Mouse (Mus musculus): ENCODE data around the gene Dnajc5.

Gene Dnajc5

DNA sequence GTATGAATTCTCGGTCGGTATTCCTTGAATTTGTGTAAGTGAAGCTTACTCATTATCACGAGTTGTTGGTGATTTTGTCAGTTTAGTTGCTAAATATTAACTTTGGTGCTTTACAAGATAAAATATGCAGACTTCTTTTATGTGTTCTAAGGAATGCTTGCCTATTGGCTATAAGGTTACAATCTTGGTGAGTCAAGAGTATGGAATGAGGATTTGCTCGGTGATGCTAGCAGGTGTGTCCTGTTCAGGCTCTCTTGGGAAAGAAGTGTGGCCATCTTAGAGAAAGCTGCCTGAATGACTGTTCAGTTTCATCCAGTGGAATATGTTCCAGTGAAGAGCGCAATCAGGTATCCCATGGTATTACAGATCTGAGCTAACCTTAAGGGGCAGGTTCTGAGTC lies 5.2 kb downstream of the Dnajc5 start:
- no peaks in the 10 kb centered on the region for H3K9me3 ChIP-seq (ENCODE audit: low read length)
- no peaks in the 10 kb centered on the region for H3K27me3 ChIP-seq (ENCODE audit: insufficient read depth, low read length)
- H3K4me3 ChIP-seq (replicated peaks; ENCODE audit: low read length), result no peak overlapping the region
- peaks cover 49% of the 10 kb centered on the region for H3K4me1 ChIP-seq (replicated peaks; ENCODE audit: low read depth, low read length)
- TF ChIP-seq CTCF (conservative IDR thresholded peaks at IDR 0.05; ENCODE audit: low read length) (no peak), NANOG (IDR thresholded peaks at IDR 0.05; ENCODE audit: borderline replicate concordance, low read length) (no peak), POU5F1 (IDR thresholded peaks at IDR 0.05; ENCODE audit: borderline replicate concordance, low read length) (no peak)
- peaks cover 44% of the 10 kb centered on the region for H3K36me3 ChIP-seq (ENCODE audit: insufficient read depth, low read length)

DNA sequence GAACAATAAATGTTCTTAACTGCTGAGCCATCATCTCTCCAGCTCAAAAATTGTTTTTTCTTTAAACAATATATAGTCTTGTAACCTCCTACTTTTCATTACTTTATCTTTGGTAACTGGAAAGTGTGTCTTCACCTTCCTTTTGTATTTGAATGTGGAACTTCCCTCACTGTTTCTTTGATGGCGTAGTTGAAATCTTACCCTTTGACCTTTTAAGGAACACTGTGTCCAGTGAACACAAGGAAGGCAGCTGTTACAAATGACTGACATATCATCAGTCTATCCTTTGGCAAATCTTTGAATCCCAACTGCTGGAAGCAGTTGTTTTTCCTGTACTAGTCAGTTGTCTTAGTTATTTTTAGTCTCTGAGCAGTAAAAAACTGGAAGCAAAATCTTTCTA lies 8.8 kb downstream of the Dnajc5 start:
- Histone ChIP-seq H3K9me3 (ENCODE audit: low read length) (no peaks in the 10 kb centered on the region), H3K36me3 (ENCODE audit: insufficient read depth, low read length) (peaks cover 54% of the 10 kb centered on the region), H3K27me3 (ENCODE audit: insufficient read depth, low read length) (no peaks in the 10 kb centered on the region), H3K4me1 (replicated peaks; ENCODE audit: low read depth, low read length) (peaks cover 49% of the 10 kb centered on the region), H3K4me3 (replicated peaks; ENCODE audit: low read length) (no peak overlapping the region)
- TF ChIP-seq POU5F1 (IDR thresholded peaks at IDR 0.05; ENCODE audit: borderline replicate concordance, low read length) (no peak), NANOG (IDR thresholded peaks at IDR 0.05; ENCODE audit: borderline replicate concordance, low read length) (no peak), CTCF (conservative IDR thresholded peaks at IDR 0.05; ENCODE audit: low read length) (no peak)

DNA sequence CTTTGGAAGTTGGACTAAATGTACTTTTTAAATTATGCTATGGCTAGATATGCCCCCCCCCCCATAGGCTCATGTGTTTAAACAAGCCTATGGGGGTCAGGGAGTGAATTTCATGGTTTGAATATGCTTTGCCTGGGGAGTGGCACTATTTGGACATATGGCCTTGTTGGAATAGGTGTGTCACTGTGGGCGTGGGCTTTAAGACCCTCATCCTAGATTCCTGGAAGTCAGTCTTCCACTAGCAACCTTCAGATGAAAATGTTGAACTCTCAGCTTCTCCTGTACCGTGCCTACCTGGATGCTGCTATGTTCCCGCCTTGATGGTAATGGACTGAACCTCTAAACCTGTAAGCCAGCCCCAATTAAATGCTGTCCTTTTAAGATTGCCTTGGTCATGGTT lies 12.3 kb downstream of the Dnajc5 start:
- Histone ChIP-seq H3K4me3 (replicated peaks; ENCODE audit: low read length) (no peak overlapping the region), H3K9me3 (ENCODE audit: low read length) (no peaks in the 10 kb centered on the region), H3K36me3 (ENCODE audit: insufficient read depth, low read length) (peaks cover 51% of the 10 kb centered on the region), H3K4me1 (replicated peaks; ENCODE audit: low read depth, low read length) (peaks cover 57% of the 10 kb centered on the region), H3K27me3 (ENCODE audit: insufficient read depth, low read length) (no peaks in the 10 kb centered on the region)
- no peak for TF ChIP-seq NANOG (IDR thresholded peaks at IDR 0.05; ENCODE audit: borderline replicate concordance, low read length)
- TF ChIP-seq CTCF (conservative IDR thresholded peaks at IDR 0.05; ENCODE audit: low read length), result no peak
- no peak for TF ChIP-seq POU5F1 (IDR thresholded peaks at IDR 0.05; ENCODE audit: borderline replicate concordance, low read length)

DNA sequence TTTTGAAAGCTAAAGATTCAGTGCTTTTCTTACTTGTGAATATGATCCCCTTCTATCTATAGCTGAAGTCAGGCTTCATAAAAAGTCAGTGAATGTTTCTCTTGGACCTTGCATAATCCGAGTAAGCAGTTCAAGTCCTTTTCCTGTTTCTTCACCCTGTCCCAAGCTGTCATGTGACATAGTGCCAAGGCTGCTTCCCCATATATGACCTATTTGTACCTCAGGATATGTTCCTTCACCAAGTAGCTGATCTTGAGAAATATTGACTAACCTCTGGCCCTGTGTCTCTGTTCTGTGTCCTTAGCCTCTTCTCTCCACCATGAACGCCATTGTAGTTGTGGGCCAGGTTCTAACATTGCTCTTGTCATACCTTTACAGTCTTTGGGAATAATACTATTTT lies 16.1 kb downstream of the Dnajc5 start:
- H3K4me3 ChIP-seq (replicated peaks; ENCODE audit: low read length), result no peak overlapping the region
- peaks cover 49% of the 10 kb centered on the region for H3K36me3 ChIP-seq (ENCODE audit: insufficient read depth, low read length)
- no peaks in the 10 kb centered on the region for H3K27me3 ChIP-seq (ENCODE audit: insufficient read depth, low read length)
- H3K9me3 ChIP-seq (ENCODE audit: low read length), result no peaks in the 10 kb centered on the region
- peaks cover 53% of the 10 kb centered on the region for H3K4me1 ChIP-seq (replicated peaks; ENCODE audit: low read depth, low read length)
- no peak for TF ChIP-seq CTCF (conservative IDR thresholded peaks at IDR 0.05; ENCODE audit: low read length)
- TF ChIP-seq NANOG (IDR thresholded peaks at IDR 0.05; ENCODE audit: borderline replicate concordance, low read length), result no peak
- no peak for TF ChIP-seq POU5F1 (IDR thresholded peaks at IDR 0.05; ENCODE audit: borderline replicate concordance, low read length)

DNA sequence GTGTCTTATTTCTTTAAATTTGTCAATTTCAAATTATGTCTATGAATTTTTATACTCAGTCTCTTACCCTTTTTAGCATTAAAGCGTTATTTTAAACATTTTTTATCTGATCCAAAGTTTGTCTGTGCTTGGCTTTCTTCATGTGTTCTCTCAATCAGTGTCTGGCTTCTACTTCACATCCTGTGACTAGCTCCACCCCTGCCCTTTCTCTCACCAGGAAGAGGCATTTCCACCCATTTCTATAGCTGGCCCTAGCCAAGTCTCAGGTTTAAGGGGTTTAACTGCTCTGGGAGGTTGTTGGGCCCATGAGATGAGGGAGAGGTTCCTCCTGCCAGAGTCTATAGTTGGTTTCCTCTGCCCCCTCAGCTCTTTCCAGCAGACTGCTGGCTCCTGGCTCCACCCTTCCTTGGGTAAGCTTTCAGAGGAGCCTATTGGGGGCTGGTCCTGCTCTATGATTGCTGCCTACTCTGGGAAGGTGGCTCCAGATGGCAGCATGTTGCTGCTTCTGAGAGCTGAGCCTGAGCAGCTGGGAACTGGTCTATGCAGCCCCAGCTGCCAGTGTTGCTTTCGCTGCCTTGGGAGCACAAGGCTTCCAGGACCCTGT lies 17.3 kb downstream of the Dnajc5 start:
- Histone ChIP-seq H3K4me1 (replicated peaks; ENCODE audit: low read depth, low read length) (peaks cover 41% of the 10 kb centered on the region), H3K27me3 (ENCODE audit: insufficient read depth, low read length) (no peaks in the 10 kb centered on the region), H3K4me3 (replicated peaks; ENCODE audit: low read length) (peak overlapping the region; percentile 48; the same call in 1 of the 2 replicates), H3K36me3 (ENCODE audit: insufficient read depth, low read length) (peaks cover 51% of the 10 kb centered on the region), H3K9me3 (ENCODE audit: low read length) (no peaks in the 10 kb centered on the region)
- TF ChIP-seq POU5F1 (IDR thresholded peaks at IDR 0.05; ENCODE audit: borderline replicate concordance, low read length) (no peak), NANOG (IDR thresholded peaks at IDR 0.05; ENCODE audit: borderline replicate concordance, low read length) (no peak), CTCF (conservative IDR thresholded peaks at IDR 0.05; ENCODE audit: low read length) (no peak)

DNA sequence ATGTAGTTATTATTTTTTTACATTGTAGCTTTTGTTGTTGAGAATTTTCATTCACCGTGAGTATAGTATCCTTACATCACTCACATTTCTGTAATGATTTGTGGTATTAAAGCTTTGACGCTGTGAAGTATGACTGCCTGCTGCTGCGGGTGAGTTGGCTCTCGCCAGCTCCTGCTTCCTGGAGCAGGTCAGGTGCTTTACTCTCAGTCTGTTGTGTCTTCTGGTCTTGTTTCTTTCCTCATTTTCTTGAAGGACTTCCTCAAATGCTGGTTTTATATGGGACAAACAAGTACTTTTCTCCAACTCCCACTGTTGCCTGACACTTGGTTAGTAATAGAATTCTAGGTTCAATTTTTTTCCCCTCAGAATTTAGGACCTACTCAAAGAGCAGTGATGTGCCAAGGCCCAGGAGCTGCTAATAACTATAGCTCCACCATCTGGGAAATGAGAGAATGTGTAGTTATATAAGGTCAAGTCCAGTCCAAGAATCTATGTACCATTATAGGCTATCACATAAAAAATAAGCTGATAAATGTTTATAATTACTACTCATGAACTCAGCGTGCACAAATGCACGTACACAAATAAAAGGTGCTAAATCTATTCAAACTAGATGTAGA lies 21.6 kb downstream of the Dnajc5 start:
- Histone ChIP-seq H3K36me3 (ENCODE audit: insufficient read depth, low read length) (peaks cover 39% of the 10 kb centered on the region), H3K9me3 (ENCODE audit: low read length) (no peaks in the 10 kb centered on the region), H3K27me3 (ENCODE audit: insufficient read depth, low read length) (no peaks in the 10 kb centered on the region), H3K4me1 (replicated peaks; ENCODE audit: low read depth, low read length) (peaks cover 27% of the 10 kb centered on the region), H3K4me3 (replicated peaks; ENCODE audit: low read length) (no peak overlapping the region)
- TF ChIP-seq POU5F1 (IDR thresholded peaks at IDR 0.05; ENCODE audit: borderline replicate concordance, low read length), result no peak
- no peak for TF ChIP-seq NANOG (IDR thresholded peaks at IDR 0.05; ENCODE audit: borderline replicate concordance, low read length)
- TF ChIP-seq CTCF (conservative IDR thresholded peaks at IDR 0.05; ENCODE audit: low read length), result no peak

DNA sequence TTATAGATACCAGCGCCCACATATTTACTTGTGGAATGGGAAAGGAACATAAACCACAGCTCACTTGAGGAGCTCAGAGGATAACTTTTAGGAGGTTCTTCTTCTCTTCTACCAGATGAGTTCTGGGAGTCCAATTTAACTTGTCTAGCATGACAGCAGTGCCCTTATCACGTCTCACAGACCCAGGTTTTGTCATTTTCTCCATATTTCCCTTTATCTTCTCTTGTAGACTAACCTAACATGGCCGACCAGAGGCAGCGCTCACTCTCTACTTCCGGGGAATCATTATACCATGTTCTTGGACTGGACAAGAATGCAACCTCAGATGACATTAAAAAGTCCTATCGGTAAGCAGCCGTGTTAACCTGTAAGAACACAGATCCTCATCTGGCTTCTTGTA lies 25.9 kb downstream of the Dnajc5 start:
- no peak for TF ChIP-seq NANOG (IDR thresholded peaks at IDR 0.05; ENCODE audit: borderline replicate concordance, low read length)
- no peaks in the 10 kb centered on the region for H3K9me3 ChIP-seq (ENCODE audit: low read length)

DNA sequence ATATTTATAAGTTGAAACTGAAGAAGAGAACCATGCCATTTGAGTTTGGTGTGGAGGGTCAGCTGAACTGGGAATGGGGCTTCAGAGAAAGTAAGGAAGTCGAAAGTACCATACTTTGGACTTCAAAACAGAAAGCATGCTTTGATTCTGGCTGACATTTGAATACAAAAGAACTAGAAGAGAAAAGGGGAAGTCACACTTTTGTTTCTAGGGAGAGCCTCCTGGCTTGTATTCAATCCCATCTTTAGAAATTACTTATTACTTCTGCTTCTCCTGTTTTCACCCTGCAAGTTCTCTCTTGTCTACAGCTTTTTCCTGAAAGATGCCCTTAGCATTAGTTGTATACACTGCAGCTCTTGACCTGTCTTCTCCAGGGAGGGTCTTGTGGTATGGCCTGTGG lies 27.9 kb downstream of the Dnajc5 start:
- no peak overlapping the region for H3K4me3 ChIP-seq (replicated peaks; ENCODE audit: low read length)
- TF ChIP-seq CTCF (conservative IDR thresholded peaks at IDR 0.05; ENCODE audit: low read length), result no peak
- TF ChIP-seq POU5F1 (IDR thresholded peaks at IDR 0.05; ENCODE audit: borderline replicate concordance, low read length), result no peak
- no peak for TF ChIP-seq NANOG (IDR thresholded peaks at IDR 0.05; ENCODE audit: borderline replicate concordance, low read length)

More for the DNA sequence above, 25.9 kb downstream of the Dnajc5 start:
- H3K4me1 ChIP-seq (replicated peaks; ENCODE audit: low read depth, low read length), result no peaks in the 10 kb centered on the region
- no peak overlapping the region for H3K4me3 ChIP-seq (replicated peaks; ENCODE audit: low read length)
- H3K36me3 ChIP-seq (ENCODE audit: insufficient read depth, low read length), result peaks cover 73% of the 10 kb centered on the region
- no peaks in the 10 kb centered on the region for H3K27me3 ChIP-seq (ENCODE audit: insufficient read depth, low read length)

DNA sequence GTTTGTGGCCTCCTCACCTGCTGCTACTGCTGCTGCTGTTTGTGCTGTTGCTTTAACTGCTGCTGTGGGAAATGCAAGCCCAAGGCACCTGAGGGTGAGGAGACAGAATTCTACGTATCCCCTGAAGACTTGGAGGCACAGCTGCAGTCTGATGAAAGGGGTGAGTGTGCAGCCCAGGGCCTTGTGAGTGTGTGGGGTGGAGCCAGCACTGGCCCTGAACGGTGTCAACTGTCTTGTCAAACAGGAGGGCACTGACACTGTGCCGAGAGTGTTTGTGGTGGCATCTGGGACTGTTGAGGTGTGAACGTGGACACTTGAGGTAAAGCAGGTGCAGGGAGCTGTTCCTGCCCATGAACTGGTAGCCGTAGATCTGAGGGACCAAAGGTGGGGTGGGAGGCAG lies 28.4 kb downstream of the Dnajc5 start:
- no peak for TF ChIP-seq CTCF (conservative IDR thresholded peaks at IDR 0.05; ENCODE audit: low read length)
- no peak for TF ChIP-seq POU5F1 (IDR thresholded peaks at IDR 0.05; ENCODE audit: borderline replicate concordance, low read length)
- no peak for TF ChIP-seq NANOG (IDR thresholded peaks at IDR 0.05; ENCODE audit: borderline replicate concordance, low read length)
- Histone ChIP-seq H3K4me1 (replicated peaks; ENCODE audit: low read depth, low read length) (no peaks in the 10 kb centered on the region), H3K4me3 (replicated peaks; ENCODE audit: low read length) (no peak overlapping the region), H3K36me3 (ENCODE audit: insufficient read depth, low read length) (peaks cover 84% of the 10 kb centered on the region), H3K9me3 (ENCODE audit: low read length) (no peaks in the 10 kb centered on the region), H3K27me3 (ENCODE audit: insufficient read depth, low read length) (no peaks in the 10 kb centered on the region)

More for the DNA sequence above, 27.9 kb downstream of the Dnajc5 start:
- H3K27me3 ChIP-seq (ENCODE audit: insufficient read depth, low read length), result no peaks in the 10 kb centered on the region
- H3K4me1 ChIP-seq (replicated peaks; ENCODE audit: low read depth, low read length), result no peaks in the 10 kb centered on the region
- H3K9me3 ChIP-seq (ENCODE audit: low read length), result no peaks in the 10 kb centered on the region
- H3K36me3 ChIP-seq (ENCODE audit: insufficient read depth, low read length), result peaks cover 81% of the 10 kb centered on the region
